Mouse (Mus musculus): ENCODE data around the gene Mcrip1. TPM values are rescaled to one million over a fixed set of nuclear protein-coding genes. Genes with fewer than 3 reads are reported as not detected.

The Mcrip1 gene
- total RNA-seq, 2 experiments from 2014 or later = 46.6 to 57.8 TPM

DNA sequence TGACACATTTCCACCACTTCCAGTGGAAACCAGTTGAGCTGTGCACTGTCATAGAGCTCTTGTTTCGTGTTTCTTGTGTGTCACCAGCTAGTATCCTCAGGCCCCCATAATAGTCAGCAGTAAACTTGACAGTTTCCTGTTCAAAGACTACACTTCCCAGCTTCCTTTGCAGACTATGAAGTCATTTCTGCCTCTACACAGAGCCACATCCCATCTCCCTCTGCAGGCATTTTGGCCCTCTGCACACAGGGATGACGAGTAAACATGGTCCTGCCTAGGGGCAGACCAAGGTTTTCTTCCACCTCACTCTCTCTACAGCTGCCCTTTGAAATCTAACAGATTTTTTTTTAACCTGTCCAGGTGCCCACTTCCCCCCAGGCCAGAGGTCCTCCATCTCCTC is 2.1 kb downstream of the Mcrip1 start:
- no peak for DNase-seq (ENCODE audit: low spot score in 2 of 2)

DNA sequence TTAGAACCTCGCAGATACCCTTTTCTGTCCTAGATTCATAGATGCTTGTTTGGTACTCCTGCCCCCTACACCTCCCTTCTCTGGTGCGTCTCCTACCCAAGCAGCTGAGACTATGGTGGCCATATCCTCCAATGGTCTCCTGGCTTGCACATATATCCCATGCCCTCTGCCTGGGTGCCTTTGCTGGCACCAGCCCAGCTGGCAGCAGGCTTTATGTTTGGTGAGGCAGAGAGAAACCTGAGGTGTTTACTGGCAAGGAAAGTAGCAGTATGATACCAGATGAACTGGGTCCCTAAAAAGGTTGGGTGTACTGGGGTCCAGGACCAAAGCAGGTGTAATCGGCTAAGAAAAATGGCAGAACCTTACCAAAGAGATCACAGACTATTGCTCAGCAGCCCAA is 3.6 kb downstream of the Mcrip1 start:
- no peak for DNase-seq (ENCODE audit: low spot score in 2 of 2)

DNA sequence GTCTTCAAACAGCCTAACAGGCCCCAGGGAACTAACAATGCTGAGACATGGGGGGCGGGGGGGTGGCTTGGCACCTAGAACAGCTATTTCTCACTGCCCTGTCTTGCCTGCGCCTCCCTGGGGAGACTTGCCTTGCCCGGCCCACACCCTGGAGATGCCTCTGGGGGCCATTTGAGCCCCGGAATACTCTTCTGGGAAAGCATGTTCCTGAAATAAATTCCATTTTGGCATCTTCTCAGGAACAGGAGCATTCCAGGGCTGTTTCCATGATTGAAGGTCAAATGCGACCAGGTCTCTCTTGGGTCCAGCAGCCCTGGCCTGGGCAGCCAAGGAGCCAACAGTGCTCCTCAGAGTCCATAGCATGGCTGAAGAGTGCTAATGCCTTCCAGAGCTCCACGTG is 7.2 kb downstream of the Mcrip1 start:
- DNase-seq (ENCODE audit: low spot score in 2 of 2) = no peak

DNA sequence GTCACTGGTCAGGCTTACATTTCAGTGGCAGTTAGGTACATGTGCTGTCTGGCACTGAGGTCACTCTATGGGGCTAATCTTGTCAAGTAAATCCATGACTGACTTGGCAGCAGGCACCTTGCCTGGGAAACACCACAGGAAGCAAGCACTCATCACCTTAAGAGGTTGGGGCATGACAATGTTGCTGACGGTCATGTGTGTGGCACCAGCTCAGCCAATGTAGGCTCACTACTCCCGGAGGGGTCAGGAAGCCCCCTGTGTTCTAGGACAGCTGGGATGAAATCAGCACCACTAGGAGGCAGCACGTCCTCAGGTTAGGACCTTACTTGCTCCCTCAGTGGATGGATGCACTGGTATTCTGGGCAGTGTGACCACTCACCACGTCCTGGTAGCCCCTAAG is 7.6 kb downstream of the Mcrip1 start:
- DNase-seq (ENCODE audit: low spot score in 2 of 2) = no peak

DNA sequence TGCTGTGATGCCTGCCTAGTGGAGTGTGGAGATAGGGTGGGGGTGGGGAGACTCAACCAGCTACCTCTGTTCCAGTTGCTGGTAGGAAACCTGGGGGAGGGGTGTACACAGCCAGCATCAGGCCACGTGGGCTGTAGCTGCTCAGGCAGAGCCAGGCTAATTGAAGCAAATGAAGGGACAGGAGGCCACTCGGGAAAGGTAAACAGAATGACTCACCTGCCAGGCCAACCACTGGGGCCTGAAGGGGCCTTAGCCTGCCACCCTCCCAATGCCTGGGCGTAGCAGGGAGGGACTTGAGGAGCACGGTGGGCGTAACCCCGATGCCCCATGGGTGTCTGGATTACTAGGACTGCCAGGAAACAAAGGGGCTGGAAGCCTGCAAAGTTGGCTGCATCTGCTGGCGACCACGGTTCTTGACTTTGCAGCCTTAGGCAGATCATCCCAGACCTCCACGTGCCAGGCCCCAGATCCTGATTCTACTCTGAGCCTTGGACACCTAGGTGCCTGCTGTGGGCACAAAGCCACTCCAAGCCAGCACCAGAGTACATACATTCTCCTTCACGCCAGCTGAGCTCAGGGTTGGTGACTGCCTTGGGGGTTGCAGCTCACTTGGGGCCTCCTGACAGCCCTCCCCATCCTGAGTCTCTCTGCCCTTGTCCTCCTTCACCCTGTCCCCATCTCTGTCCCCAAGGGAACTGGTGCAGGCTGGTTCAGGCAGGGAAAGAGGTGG is 10.1 kb downstream of the Mcrip1 start:
- no peak for DNase-seq (ENCODE audit: low spot score in 2 of 2)

DNA sequence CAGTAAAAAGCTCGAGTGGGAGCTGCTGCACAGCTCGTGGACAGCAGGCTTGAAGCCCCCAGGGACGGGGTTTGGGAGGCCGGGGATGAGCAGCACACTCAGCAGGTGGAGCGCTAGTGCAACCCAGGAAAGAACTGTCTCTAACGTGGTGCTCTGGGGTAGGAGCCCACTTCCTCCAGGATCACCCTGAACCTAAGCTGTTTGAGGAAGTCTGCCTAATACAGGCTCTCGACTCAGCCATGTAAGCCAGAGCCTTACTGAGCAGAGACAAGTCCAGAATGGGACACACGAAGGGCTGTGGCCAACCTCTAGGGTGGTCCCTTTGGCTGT is 10.6 kb downstream of the Mcrip1 start:
- no peak for DNase-seq (ENCODE audit: low spot score in 2 of 2)

DNA sequence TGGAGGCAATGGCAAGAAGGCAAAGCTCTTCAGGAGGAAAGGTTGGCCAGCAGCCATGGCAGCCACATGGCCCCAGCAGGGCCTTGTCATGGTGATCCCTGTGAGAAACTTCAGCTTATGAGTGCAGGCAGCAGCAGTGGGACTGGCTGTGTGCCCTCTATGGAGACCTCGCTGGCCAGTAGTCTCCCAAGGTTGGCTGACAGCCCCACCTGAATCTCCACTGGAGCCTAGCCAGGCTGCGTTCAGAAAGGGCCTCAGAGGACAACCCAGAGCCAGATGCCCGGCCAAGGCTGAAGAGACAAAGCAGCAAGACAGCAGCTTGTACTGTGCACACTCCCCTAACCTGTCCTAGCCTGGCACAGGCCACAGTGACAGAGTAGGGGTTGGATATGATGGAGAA is 11.0 kb downstream of the Mcrip1 start:
- DNase-seq (ENCODE audit: low spot score in 2 of 2) = no peak

DNA sequence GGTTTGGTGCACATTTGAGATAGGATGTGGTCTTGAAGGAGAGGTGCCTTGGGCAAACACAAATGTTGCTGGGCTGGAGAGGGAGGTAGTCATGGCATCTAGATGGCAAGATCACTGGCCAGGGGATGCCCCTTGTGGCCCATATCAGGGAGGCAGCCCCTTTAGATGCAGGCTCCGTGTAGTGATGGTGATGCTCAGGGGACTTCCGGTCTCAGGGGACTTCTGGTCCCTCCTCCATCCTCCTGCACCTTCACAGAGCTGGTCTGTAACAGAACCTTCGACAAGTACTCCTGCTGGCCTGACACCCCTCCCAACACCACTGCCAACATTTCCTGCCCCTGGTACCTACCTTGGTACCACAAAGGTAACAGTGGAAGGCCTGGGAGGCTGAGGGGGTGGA is 13.7 kb downstream of the Mcrip1 start:
- DNase-seq (ENCODE audit: low spot score in 2 of 2) = no peak

DNA sequence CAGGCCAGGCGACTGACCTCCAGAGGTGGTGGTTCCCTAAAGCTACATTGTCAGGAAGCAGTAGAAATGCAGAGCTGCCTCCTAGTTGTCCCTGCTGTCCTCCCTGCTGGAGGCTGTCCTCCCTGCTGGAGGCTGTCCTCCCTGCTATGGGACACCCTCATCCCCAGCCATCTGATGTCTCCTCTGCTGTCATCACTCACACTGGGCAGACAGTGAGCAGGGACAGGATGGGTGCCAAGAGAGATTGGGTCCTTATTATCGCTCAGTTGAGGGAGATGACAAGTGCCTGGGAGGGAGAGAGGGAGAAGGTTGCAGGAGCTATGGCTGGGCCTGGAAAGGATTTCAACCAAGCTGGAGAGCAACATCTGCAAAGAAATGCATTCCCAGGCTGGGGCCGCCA is 14.4 kb downstream of the Mcrip1 start:
- no peak for DNase-seq (ENCODE audit: low spot score in 2 of 2)

DNA sequence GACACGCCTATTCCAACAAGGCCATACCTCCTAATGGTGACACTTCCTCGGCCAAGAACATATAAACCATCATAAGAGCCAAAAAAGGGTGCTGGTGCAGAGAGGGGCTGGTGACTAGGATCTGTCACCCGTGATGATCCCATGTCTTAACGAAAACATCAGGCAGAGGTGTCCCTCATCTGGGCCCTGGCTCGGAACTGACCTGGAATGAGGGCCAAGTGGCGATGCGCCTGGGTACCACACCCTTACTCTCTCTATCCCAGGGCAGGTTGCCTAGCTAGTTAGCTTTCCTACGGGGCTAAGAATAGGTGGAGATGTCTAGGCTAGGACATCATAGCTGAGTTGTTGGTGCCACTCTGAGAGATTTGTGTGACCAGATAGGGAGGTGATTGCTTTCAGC is 15.4 kb downstream of the Mcrip1 start:
- no peak for DNase-seq (ENCODE audit: low spot score in 2 of 2)

DNA sequence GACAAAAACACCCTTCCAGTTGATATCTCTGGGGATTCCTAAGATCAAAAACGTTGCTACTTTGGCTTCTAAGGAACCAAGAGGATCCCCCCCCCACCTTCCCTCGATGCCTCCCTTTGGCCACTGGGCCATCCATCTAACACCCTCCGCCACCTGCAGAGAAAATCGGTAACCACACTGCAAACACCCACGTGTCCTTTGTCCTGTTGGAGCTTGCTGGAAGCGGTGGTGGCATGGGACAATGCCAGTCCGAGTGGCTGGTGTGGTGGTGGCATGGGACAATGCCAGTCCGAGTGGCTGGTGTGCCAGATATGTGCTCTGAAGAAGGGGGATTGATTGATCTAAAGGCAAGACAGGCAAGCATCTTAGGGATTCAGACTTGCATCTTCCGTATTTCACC is 17.9 kb downstream of the Mcrip1 start:
- DNase-seq (ENCODE audit: low spot score in 2 of 2) = no peak

DNA sequence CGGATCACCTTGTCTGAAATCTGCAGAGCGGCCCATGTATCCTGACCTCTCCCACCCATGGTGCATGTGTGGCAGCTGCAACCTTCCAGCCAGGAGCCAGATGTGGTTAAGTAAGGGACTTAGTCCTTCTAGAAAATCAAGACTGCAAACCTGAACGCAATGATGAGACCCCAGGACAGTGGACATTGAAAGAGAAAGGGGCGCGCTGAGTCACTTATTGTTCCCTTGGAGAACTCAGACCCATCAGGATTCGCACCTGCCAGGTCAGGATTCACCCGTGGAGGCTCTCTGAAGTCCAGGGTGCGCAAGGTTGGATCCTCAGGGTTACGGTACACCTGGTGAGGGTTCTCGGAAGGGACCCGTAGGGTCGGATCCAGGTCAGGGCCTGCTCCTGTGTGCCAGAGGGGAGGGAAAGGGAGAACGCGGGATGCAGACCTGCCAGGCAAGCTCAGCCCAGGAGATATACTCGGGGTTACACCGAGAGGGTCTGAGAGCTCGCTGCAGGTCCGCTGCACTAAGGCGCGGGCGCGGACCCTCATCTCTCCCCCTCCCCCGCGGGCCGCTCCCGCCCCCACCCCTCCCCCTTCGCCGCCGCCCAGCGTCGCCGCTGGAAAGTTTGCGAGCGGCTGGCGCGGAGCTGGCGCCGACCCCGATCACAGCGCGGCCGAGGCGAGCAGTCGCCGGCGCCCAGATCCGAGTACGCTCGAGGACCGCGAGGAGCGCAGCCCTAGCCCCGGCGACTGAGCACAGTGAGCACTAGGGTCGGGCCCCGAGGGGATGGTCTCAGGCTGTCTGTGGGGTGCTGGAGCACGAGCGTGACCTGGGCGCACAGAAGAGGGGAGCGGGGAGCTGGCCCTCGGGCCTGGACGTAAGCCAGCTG is 19.2 kb downstream of the Mcrip1 start, which contains the start of gene Gcgr:
Gene Gcgr, plus strand, starts transcription at position 615 of the 880 bp plus-strand sequence.
- DNase-seq (ENCODE audit: low spot score in 2 of 2) = no peak

DNA sequence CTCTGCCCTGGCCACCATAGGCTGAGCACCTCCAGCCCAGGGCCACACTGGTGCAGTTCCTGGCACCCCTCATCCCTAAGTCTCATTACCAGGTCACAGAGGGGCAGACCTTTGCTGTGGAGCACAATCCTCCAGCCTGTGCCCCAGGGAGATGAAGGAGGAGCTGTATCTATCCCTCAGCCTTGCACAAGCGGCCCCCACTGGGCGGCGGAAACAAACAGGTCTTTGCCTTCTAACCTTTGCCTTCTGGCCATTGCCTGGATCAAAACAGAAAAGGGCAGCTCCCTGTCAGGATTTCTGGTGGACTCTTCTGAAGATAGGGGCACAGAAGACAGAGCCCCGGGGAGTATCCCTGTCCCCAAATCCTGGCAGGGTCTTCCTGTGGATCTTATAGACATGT is 20.6 kb downstream of the Mcrip1 start:
- no peak for DNase-seq (ENCODE audit: low spot score in 2 of 2)

DNA sequence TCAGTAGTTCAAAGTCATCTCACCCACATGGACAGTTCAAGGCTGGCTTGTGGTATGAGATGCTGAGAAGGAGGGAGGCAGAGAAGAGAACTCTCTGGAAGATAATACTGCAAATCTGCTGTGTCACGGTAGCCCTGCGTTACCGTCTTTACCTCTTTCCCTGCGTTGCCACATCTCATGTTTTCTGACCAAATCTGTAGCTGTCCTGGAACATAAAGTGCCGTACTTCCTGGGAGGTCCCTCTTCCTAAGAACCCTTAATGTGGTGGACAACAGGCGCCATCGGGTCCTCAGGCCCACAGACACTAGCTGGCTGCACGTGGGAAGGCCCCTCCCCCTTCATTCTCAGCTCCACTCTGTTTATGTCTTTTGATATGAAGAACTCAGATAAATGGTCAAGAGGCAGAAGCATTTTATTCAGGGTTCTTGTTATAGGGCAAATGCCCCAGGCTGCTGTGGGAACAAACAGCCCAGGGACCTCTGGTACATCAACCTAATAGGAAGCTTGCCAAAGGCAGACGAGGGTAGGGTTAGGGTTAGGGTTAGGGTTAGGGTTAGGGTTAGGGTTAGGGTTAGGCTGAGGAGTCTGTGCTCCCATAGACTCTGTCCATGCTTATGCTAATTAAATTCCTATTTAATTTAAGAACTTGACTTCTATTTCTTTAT is 21.7 kb downstream of the Mcrip1 start:
- DNase-seq (ENCODE audit: low spot score in 2 of 2) = no peak

DNA sequence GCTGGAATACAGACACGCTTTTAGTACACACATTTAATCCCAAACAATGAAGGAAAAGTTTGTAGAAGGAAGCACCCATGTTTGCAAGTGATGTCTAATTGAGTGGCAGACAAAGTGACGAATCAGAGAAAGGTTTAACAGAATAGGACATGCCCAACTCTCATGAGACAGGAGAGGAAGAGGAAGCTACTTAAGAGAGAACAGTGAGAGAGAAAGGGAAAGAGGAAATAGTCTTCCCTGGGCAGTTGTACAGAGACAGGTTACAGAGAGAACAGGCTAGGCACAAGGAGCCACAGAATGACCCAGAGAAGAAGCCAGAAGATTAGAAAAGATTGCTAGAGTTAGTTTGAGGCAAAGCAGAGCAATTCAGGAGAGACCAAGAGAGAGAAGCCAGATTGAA is 23.6 kb downstream of the Mcrip1 start:
- DNase-seq (ENCODE audit: low spot score in 2 of 2) = no peak

DNA sequence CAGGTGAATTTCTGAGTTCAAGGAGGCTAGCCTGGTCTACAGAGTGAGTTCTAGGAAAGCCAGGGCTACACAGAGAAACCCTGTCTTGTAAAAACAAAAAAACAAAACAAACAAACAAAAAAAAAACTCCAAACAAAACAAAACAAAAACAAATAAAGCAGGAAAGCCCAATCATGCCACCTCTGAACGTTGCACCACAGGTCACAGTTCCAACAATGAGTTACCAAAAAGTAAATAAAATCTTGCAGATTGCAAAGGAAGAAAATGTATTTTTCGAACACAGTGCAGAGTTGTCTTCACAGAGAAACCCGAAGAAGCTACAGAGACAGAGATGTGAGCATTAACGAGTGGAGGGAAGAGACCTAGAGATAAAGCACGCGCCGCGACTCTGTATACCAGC is 26.9 kb downstream of the Mcrip1 start:
- no peak for DNase-seq (ENCODE audit: low spot score in 2 of 2)

DNA sequence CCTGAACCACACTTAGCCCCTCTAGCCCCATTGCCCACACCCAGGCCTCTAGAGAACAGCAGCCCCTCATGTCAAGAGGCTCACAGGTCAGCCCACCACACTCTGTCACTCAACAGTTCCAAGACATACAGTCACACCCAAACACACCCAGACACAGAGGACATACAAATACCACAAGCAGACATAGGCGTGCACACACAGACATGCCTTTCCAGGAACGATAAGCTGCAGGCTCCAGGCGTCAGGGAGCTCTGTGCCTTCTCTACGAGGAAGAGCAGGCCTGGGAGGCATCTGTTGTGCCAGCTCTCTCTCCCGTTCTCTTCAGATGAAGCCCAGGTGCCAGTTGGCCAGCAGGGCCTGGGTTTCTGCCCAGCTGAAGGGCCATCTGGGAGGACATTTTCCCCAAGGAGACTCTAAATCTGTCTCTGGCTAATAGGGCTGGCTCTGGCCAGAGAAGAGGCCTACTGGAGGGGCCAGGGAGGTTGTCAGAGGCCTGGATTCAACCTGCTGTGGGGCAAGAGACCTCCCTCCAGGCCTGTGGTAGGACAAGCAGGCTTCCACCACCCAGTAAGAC is 28.5 kb downstream of the Mcrip1 start:
- DNase-seq (ENCODE audit: low spot score in 2 of 2) = no peak

DNA sequence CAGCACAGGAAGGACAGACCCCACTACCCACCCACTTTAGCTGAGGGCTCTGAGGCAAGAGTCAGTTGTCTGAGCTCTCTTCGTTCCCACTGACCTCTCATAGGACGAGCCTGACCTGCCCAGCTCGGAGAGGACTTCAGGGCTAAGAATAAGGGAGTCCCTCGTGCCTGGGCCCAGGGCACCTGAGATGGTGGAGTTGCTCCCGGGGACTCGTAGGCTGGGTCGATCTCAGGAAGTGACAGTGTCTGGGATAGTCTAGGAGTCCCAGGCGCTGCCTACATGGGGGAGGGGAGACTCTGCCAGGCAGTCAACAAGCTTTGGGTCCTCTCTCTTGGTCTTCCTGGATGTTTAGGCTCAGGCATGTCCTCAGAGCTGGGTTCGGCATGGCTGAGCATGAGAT is 29.0 kb downstream of the Mcrip1 start:
- no peak for DNase-seq (ENCODE audit: low spot score in 2 of 2)

DNA sequence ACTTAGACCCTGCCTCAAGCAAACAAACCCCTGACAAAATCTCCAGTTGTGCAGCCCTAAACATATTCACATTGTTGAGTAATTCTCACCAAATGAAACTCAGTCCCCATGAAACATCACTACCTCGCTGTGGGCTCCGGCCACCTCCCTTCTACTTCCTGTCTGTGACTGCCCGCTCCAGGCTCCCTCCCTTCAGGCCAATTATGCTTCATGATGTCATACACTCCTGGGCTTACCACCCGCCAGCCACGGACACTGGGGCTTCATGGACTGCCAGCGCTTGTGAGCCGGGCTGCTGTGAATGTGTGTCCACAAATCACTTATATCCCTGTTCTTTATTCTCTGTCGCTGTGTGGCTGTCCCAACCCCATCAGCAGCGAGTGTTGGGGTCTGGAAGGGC is 29.8 kb downstream of the Mcrip1 start:
- no peak for DNase-seq (ENCODE audit: low spot score in 2 of 2)

DNA sequence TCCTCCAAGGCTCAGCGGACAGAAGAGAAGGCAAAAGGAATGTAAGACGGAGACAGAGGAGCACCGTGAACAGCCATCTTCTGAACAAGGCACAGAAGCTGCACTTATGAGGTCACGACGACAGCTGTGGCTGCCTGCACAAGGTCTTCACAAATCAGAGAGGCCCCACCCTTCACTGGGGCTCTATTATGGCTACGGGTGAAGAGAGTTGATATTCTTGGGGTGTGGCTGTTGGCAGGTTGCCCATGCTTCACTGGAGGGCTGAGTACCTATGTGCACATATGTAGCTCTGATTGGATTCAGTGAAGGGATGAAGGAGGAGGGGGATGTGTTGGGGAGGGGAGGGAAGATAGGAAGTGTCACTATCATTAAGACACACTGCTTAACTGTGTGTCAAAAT is 31.0 kb downstream of the Mcrip1 start:
- no peak for DNase-seq (ENCODE audit: low spot score in 2 of 2)

DNA sequence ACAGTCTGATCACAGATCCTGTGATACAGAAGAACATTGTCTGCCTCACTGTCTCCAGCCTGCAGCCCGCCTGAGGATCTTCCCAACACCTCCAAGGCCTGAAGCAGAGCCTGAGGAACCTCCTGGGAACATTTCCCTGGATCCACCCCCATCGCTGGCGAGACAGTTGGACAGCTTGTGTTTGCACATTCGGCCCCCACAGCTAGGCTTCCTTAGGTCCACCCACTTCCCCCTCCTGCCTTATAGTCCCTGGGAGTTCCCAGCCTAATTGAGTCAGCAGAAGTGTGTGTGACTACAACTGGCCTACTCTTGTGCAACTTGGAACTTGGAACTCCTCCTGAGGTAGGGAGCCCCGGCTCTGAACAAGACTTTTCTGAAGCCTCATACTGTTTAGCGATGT is 31.5 kb downstream of the Mcrip1 start:
- DNase-seq (ENCODE audit: low spot score in 2 of 2) = no peak

DNA sequence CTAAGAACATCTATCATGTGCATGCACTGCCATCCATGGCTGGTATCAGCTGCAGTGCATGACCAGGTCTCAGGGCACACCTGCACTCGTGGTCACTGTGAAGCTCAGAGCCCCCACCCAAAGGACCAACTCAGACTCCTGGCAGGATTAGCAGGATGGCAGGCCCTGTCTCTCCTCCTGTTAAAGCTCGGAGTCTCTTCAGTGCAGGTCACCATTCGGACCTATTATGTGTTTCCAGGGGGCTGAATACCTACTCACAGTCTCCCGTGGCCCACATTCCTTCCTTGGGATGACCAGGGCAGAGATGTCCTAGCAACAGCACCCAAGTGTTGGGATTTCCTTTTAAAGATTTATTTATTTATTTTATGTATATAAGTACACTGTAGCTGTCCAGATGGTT is 32.4 kb downstream of the Mcrip1 start:
- DNase-seq (ENCODE audit: low spot score in 2 of 2) = no peak
